Mouse (Mus musculus) intestine, embryonic 16.5 days (tissue): ENCODE data around the gene Car12. TPM values are rescaled to one million over a fixed set of nuclear protein-coding genes. Genes with fewer than 3 reads are reported as not detected.

Source experiments
- polyA plus RNA-seq: library from polyadenylated mRNA; unstranded; fragments of >200 nt; fragmentation: Nextera tagmentation; extraction: Ambion mirVana; gene quantifications from 2 replicates; pipeline ENCODE4 v1.2.1, GENCODE M21; 2015

The Car12 gene
- polyA plus RNA-seq, 1 experiment from 2014 or later, result 5.4 TPM

Other genes with a start within 250 kb of the Car12 start
- gene Fbxl22, start 199.1 kb upstream of the Car12 start, polyA plus RNA-seq, result 12.7 and 14.1 TPM in 2 replicates
- gene Usp3, start 120.5 kb upstream of the Car12 start, polyA plus RNA-seq, result 75.5 and 79.1 TPM in 2 replicates
- gene Aph1b, start 81.8 kb downstream of the Car12 start, polyA plus RNA-seq, result 10.2 and 11.2 TPM in 2 replicates
- 0.29 and 0.55 TPM in 2 replicates for gene Gm10647, start 83.4 kb downstream of the Car12 start, polyA plus RNA-seq
- gene Aph1c, start 121.0 kb downstream of the Car12 start, polyA plus RNA-seq, result 4.5 and 6.2 TPM in 2 replicates
- gene Rab8b, start 206.0 kb downstream of the Car12 start, polyA plus RNA-seq, result 18.3 and 18.4 TPM in 2 replicates
- 763 and 818 TPM in 2 replicates for gene Rps27l, start 232.4 kb downstream of the Car12 start, polyA plus RNA-seq